Mouse (Mus musculus) mouse trophoblast stem cell (cell line): ENCODE data around the gene Rarb.

Source experiments
- in situ Hi-C, 2 experiments: fragments of 300-500 bp; cut with MseI, MboI; formaldehyde crosslinking; loops; 2 replicates in 1 of 2; 3 replicates in 1 of 2; pipeline ENCODE4 v1.15.1; 2025

The Rarb gene

DNA sequence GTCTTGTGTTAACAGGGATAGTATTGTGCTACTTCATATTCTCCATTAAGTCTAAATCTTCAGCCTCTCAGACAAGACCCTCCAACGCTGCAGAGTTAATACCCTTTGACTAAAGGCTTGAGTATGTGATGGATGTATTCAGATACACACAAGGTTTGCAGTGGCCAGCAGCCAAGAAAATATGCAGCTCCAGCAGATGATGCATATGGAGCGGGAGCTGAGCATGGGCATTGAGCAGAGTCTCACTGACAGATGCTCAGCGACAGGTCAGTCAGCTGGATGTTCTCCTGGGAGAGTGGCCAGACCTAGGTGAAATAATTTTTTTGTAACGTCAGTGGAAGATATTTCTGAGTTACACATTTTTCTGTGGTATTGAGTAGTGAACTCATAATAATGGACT lies 229.8 kb downstream of the Rarb start:
- in situ Hi-C loops = no loop called here

DNA sequence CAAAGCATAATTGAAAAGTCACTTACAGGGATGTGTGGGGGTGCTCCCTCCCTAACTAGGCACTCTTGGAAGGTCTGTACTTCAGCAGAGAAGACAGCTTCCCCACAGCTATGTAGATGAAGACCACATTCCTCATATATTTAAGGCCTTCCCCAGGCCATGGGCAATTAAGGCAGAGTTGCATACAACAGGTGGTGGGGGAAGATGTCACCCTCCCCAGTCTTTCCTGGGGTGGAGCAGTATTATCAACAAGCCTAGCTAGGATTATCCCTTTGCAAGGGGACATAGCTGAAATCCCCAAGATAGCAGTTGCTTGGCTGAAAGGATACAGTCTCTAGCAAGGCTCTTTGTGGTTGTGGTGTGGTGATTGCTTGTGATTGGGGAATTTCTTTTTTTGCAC lies 240.9 kb downstream of the Rarb start:
- in situ Hi-C loops = no loop called here

DNA sequence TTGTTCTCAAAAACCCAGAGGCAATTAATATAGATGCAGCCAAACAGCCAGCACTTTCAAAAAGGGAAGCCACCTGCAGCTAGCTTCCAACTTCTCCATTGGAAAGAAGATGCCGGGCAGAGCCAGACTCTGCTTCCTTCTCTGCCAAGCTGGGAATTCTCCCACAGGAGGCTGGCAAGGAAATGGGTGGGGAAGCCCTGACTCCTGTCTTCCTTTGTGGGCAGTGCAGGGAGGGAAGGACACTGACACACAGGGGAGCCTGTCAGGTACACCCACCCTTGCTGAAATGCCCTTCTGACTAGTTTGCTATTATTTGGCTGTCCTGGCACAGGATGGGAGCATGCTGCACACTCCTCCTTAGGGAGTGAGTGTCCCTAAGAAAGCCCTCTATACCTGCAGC lies 241.9 kb downstream of the Rarb start:
- in situ Hi-C loops = no loop called here

DNA sequence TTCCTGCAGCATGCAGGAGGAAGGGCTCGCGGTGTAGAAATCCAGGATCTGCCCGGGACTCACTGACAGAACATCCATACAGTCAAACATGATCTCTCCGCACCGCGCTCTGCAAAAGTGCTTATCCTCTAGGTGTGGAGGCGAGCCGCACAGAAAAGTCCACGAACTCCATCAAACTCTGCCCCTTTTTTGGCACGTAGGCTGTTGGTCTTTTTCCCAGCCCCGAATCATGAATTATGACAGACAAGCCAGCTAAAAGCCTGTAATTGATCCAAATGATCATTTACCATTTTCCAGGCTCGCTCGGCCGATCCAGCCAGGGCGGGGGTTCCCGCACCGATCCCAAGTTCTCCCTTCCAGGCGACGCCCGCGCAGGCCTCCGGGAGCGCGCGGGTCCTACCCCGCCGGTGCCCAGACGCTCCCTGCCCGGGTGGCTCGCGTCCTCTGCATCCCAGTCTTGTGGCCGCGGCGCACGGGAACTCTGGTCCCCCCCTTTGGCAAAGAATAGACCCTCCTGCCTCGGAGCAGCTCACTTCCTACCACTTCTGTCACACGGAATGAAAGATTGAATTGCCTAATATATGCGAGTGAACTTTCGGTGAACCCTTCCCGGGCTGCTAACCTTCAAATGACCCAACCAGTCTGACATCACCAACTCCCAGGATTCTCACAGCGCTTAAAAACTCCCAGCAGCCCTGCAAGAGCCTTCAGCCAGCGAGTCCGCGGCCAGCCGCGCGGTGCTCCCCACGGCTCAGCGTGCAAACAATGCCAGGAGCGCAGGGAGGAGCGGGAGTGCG lies 243.8 kb downstream of the Rarb start:
- in situ Hi-C loops = no loop called here

DNA sequence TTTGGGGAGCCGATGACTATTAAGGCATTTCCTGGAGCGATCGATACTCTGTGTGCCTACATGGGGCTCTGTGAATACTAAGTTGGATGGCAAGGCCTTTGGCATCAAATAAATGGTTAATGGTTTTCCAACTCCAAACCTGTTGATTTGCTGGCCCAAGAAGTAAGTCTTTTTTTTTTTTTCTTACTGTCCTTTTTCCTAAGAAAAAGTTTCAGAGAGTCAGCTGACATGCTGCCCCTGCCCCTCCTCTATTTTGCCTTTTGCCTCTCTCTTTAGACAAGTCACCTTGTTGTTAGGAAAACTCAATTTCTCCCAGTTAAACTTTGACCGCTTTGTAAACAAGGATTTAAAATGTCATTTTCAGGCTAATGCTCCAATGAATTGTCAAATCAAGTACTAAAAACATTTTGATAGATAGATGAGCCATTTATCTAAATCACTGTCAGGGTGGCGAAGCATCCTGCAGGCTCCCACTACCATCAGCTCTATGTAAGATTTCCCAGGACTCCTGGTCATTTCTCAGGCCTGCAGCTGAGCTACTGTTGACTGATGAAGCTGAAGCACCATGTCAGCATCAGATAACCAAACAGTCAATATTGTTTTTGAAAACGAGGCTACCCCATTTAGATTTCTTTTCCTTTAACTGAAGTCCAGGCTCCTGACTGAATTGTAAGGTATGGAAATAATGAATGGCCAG lies 245.3 kb downstream of the Rarb start:
- in situ Hi-C loops = no loop called here

DNA sequence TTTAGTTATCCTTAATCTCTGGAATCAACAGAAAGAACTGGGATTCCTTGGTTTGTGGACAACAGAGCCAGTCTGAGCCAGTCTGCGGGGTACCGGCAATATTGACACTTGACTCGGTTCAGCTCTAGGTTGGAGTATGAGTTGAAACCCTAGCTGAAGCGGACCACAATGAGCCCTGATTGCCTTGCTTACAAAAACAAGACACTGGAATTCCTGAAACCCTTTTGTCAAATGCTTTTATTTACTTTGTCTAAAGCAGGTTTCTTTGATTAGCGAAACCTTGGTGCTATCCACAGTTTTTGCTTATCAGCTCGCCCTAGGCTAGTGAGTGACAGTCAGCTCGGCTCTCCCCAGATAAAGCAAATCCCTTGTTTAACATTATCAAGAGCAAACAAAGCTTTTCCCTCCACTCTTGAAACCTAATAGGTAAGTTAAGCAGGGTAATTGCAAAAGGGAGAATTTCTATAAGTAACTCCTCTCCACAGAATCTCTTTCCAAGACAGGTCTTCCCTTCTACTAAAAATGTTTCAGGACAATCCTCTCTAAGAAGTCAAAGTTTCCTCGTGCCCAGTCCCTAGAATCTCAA lies 246.1 kb downstream of the Rarb start:
- in situ Hi-C loops = no loop called here

DNA sequence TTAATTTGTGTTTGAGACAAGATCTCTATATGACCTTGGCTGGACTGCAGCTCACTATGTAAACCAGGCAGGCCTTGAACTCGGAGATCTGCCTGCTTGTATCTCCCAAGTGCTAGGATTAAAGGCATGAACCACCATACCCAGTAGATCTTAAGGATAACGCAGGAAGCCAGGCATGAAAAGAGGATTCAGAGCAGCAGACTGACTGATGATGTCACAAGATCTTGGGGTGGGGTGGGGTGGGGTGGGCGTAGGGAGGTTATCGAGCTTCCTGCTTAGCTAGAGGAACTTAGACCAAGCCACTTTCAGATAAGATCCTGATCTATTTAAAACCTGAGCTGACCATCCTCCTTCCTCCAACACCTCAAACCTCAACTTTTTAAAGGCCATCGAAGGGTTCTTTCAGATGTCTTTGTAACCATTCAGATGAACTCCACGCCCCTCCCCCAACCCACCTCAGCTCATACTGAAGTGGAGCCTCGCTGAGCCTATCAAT lies 249.4 kb downstream of the Rarb start:
- in situ Hi-C loops = no loop called here

DNA sequence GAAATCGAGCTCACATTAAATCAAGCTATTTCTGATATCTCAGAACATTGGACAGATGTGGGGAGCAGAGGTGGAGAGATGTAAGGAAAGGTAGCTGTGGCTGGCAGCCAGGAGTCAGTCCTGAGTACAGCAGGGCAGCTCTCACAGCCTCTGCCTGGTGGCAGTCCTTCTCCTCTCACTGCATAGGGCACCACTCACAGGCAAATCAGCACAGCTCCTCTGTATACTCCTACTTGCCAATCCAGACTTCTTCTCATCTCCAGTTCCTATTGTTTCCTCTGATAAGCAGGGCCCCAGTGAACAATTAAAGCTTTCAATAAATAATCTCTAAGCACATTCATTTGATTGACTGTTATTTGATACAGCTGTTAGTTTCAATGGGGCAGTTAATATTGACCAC lies 252.0 kb downstream of the Rarb start:
- in situ Hi-C loops = no loop called here

DNA sequence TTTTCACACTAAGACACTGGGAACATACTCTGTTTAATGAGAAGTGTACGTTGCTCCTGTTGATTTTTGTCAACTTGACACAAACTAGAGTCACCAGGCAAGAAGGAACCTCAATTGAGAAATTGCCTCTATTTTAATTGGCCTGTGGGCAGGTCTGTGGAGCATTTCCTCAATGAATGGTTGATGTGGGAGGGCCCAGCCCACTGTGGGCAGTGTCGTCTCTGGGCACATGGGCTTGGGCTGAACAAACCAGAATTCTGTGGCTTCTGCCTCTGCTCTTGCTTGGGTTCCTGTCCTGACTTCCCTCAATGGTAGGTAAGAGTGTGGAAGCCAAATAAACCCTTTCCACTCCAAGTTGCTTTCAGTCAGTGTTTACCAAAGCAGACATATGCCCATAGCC lies 255.0 kb downstream of the Rarb start:
- in situ Hi-C loops = no loop called here

DNA sequence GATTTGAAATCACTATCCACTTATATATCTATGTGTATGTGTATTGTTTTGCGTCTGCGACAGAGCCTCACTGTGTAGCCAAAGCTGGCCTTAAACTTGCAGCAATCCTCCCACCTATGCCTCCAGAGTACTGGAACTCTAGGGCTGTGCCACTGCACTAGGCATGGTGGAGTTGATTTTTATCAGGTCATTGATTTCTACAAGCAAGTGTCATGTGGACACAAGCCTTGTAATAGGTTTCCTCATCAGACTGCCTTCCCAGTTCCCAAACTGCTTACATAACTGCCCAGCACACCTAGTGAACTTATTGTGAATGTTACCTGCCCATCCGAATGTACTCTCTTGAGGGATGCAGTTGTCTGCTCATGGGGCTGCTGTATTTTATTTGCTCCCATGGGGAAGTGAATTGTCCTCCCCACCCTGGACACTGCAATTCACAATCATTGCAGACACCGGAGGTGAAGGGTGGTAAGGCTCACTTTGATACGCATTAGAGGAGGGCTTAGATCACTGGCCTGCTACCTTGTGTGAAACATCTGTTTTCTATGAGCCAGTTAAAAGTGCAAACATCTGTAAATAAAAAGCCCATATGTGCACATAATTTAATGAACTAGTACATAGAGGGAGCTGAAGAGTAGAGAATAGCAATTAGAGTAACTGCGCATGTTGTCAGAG lies 257.3 kb downstream of the Rarb start:
- in situ Hi-C loops = no loop called here

DNA sequence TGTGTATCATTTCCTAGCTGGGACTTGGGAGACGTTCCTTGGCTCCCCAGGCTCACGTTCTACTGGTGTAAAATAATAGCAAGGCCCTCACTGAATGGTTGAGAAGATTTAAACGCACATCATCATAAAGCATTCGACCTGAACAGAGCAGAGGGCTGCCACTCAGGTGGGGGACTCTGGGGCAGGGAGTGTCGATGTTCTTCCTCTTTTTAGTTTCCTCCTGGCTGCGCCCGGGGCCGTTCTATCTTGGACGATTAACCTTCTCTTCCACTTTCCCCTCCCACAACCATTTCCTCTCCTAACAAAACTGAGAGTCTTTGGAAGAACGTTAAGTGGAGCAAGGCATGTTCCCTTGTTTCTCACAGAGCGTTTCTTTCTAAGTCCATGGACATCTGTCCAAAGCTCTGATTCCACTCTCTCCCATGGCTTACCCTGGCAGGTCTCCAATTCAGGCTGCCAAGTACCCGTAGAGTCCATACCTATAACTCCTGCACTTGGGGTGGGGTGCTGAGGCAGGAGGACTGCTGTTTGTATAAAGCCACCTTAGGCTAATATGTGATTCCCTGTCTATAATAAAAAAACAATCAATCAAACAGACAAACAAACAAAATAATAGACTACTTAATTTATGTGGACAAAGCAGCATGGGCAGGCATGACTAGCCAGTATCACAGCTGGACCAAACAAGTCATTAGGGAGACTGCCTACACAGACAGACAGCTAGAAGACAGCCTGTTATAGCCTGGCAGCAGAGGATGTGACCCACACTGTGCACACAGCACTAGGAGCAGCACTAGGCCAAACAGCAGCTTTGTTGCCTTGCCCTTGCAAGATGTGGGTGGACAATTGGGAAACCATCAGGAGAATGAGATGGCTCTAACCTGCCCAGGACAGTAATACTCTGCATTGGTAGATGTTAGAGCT lies 259.4 kb downstream of the Rarb start:
- in situ Hi-C loops = no loop called here

DNA sequence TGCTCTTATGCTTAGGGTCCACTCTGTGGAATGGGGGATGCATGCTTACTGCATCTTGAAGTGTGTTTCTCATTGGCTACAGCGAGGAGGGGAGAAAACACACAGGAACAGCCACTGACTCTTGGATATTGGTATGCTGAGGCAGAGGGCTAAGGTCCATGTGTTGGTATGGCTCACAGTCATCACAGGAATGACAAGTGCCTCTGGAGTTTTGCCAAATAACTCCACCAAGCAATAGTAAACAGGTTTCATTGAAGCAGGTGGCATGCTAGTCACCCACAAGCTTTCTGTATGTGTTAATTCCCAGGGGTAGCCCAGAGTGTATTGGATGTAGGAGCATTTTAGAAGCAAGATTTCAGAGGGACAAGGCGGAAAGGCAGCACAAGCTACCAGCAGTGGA lies 260.9 kb downstream of the Rarb start:
- in situ Hi-C loops = no loop called here

DNA sequence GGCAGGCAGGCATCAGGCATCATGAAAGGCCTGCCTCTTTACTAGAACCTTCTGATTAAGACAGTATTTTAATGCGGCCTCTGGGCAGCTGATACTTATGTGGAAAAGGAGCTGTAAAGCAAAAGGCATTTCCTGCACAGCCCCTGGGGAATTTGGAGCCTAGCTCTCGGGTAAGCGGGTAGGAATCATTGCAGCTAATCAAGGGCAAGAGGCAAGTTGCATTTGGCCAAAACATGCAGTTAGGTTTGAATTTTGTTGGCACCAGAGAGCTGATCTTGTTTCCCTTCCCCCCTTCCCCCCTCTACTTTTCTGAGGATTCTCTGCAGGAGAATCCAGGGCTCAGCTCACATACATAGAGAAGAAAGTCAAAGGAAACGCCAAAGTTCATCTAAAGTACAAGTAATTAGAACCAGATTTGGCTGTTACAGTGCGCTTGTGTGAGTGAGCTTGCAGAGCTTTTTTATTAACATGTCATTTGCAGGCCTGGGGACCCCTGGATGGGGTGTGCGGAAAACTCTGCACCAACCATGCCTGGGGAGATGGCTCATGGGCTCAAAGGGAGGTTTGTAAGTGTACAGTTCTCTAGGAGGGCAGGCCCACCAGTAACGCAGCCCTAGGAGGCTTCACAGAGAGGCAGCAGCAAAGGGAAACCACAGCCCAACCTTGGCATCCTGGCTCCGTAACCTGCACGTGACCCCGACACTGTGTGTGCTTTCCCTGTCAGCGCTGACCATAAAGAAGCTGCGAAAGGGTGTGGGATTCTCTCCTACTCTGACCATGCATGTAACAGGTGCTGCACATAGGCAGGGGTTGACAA lies 264.1 kb downstream of the Rarb start:
- in situ Hi-C loops = no loop called here

DNA sequence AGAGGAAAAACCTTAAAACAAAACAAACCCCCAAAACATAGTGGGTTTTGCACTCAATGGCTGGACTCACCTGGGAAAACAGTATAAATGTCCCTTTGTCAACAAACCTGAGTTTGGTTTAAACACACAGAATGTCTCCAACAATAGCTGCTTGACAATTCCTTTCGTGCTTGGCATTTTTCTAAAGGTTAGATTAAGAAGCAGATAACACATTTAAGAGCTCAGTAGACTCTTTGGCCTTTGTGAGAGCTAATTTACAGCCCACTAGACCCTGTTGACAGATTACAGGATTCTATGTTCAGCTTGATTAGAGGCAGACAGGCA lies 264.7 kb downstream of the Rarb start:
- in situ Hi-C loops = no loop called here

DNA sequence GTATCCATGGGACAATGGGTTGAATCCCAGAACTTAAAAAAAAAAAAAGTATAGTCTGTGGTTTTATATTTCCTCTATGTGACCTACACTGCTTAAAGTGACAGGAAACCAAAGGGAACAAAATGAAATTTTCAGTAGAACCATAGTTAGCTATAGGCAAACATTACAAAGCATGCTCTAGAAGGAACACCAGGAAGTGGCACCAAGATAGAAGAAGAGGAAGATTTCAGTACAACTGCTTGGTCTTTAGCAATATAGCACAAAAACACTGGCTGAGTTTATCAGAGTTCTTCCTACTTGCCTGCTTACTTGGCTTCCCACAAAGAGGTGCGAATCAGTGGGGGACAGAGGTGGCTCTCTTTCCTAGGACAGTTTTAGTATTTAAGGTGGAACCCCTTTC lies 266.7 kb downstream of the Rarb start:
- in situ Hi-C loops = no loop called here

DNA sequence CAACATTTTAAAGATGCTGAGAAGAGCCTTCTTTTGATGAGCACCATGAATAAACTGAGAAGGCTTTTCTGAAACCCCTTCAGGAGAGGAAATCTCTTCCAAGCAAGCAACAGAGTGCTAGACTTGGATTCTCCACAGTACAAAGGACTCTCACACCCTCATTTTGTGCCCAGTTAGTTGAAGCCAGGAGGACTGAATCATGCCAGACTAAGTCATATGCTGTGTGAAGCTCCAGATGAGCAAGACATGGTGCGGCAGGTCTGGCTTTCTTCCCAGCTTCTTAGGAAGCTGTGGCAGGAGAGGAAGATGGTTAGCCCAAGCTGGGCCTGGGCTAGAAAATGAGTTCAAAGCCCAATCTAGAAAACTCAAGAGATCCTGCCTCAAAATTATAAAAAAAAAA lies 267.1 kb downstream of the Rarb start:
- in situ Hi-C loops = no loop called here

DNA sequence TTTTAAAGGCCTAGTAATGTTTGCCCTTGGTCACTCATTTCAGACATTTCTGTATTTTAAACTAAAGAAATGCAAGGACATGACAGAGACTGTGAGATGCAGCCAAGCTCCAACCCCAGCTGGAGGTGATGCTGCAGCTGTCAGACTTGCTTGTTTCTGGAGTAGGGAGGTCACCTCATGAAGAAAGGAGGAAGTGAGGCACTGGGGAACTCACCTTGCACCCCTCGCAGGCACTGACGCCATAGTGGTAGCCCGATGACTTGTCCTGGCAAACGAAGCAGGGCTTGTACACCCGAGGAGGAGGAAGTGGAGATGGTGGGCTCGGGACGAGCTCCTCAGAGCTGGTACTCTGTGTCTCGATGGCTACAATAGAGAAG lies 270.8 kb downstream of the Rarb start:
- in situ Hi-C loops = no loop called here

DNA sequence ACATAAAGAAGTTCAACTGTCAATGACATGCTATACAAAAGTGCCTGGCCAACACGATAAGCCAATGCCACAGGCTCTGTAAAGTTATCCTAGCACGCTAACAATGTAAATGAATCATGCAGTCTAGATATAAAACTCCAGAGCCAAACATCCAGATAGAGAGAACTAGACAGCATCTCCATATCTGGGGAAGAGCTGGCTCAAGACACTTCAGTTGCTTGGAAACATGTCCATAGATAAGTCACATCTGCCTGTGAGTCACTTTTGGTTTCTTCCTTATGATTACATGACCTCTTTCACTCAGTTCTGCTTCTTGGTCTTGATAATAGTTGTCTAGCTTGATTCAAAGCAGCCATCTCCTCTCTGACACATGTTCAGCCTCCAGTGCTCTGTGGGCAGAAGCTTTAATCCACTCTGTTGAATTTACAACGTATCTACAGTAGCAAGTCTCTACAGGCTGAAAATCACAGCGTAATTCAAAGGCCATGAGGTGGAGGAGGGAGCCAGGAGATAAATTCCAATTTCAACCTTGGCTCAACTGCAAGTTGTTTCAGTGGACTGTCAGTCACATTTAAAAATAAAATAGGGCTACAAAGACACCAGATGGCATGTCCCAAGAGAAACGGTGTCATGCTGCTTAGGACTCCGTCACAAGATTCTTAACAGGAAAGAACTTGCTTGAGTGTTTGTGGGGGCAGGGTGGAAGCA lies 271.3 kb downstream of the Rarb start:
- in situ Hi-C loops = no loop called here

DNA sequence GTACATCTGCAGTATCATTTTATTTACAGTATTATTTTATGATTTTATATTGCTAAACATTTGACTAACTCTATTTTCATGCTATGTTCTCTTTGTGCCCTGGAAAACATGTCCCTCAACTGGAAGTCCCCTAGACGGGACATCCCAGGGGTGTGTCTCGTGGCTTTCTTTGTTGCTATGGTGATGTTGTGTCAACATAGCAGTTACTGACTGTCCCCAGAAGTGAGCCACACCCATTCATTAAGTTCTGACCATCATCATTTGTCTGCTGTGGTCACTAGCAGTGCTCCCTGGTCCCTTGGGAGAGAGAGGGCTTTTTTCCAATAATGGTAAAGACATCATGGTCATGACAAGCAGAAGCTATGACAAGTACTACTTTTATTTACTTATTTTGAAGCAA lies 274.0 kb downstream of the Rarb start:
- in situ Hi-C loops = no loop called here

DNA sequence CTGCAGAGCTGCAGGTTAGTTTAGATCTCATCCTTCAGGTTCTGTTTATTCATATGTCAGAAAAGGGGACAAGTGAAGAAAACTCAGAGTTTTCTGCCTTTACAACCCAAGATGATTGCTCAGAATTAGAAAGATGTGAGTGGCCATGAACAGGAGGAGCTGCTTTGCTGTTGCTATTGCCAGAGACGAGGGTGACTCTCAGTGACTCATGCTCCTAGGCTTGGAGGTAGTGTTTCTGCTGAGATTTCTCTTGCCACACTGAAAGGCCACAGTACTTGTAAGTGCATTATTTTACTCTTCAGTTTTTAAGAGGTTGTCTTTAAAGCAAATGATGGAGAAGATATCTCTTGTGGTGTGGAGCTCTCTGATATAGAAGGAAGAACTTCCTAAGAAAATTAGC lies 277.3 kb downstream of the Rarb start:
- in situ Hi-C loops = no loop called here
